16 mouse cellular contexts compared by ENCODE assay signal in genomic region chr2:32989376-32989775, GRCm38 (mm10).
"Had no signal": no experiment of that assay in that cellular context is flagged by ENCODE, and none has a peak within 500 bp of the region (broad histone marks: within the 10 kb centered on the region; RNA-seq: fewer than 3 reads in every experiment).

No protein-coding gene starts in this region.

- DNase-seq: kidney, adult 9 months; kidney, postnatal 36 days; layer of hippocampus, adult 9-11 months; layer of hippocampus, postnatal 36 days; lung, embryonic 14.5 days; lung, postnatal 10 days; right cerebral cortex, postnatal 14 days; thymus, adult 18-20 months; thymus, postnatal 14 days had no signal

- H3K4me3 ChIP-seq: limb, embryonic 13.5 days; megakaryocyte, embryonic 14.5 days had no signal

- H3K27me3 ChIP-seq: limb, embryonic 13.5 days had no signal

- H3K27ac ChIP-seq: kidney, postnatal 0 days; limb, embryonic 13.5 days; macrophage had no signal

- H3K4me2 ChIP-seq: limb, embryonic 13.5 days; liver, embryonic 11.5 days; lung, embryonic 14.5 days; midbrain, embryonic 11.5 days had no signal

- ATAC-seq: midbrain, embryonic 16.5 days had no signal

- H3K9me3 ChIP-seq: limb, embryonic 13.5 days; megakaryocyte, embryonic 14.5 days had no signal

- H3K36me3 ChIP-seq: limb, embryonic 13.5 days had no signal

- H3K4me1 ChIP-seq: limb, embryonic 13.5 days had no signal

- H3K9ac ChIP-seq: limb, embryonic 13.5 days; lung, embryonic 14.5 days had no signal
